Mouse (Mus musculus) ES-Bruce4 (cell line): ENCODE data around the gene Ly6g6d.

ENCODE experiments used
- CTCF ChIP-seq: IDR thresholded peaks from one replicate; pipeline ENCODE4 v1.8.1; 2011; ENCODE audit warnings: low read depth, low read length
- EP300 ChIP-seq: IDR thresholded peaks from 2 replicates; pipeline ENCODE4 v1.6.1; 2011; ENCODE audit warnings: low read depth, low read length; ENCODE audit not compliant: insufficient read depth
- POLR2A ChIP-seq: IDR thresholded peaks from one replicate; pipeline ENCODE4 v1.8.1; 2011; ENCODE audit warnings: low read length; ENCODE audit not compliant: insufficient read depth

DNA sequence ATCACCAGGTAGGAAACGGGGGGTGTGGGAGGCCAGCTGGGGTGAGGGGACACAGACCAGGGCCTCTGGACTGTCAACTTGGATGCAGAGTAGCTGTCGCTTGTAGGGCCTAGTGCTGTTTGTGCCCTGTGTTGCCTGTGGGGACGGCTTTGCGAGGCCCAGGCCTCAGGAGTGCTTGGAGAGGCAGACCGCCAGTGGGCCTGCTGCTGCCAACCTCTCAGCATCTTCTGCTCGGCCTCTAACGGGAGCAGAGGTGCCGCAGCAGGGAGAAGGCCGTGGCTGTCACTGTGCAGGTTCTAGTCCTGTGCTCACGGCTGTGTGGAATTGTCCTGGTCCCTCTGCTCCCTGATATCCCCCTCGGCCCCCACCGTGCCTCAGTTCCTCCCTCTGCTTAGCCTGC, 18.7 kb upstream of the Ly6g6d start:
- TF ChIP-seq EP300 (no peak), POLR2A (no peak), CTCF (no peak)
